Mouse (Mus musculus): ENCODE data around the gene Mrpl42. TPM values are rescaled to one million over a fixed set of nuclear protein-coding genes. Genes with fewer than 3 reads are reported as not detected.

Mrpl42 gene
- total RNA-seq, 1 experiment from 2014 or later = 178 TPM

GRCm38 (mm10) chr10:95515293-95515931 lies 13.7 kb upstream of the Mrpl42 start:
- peak; percentile 74 for DNase-seq

GRCm38 (mm10) chr10:95514656-95515292 lies 13.0 kb upstream of the Mrpl42 start, which contains the start of gene Ube2n:
Ube2n (plus strand) TSS chr10:95515145.
- DNase-seq = peak; percentile 99

- peak; percentile 13 for DNase-seq
These were observed 12.2 kb upstream of the Mrpl42 start for GRCm38 (mm10) chr10:95513768-95514556.

GRCm38 (mm10) chr10:95512635-95513034 lies 10.9 kb upstream of the Mrpl42 start:
- DNase-seq = no peak

GRCm38 (mm10) chr10:95509263-95509662 lies 7.5 kb upstream of the Mrpl42 start:
- DNase-seq = no peak

- no peak for DNase-seq
These were observed 7.1 kb upstream of the Mrpl42 start for GRCm38 (mm10) chr10:95508793-95509192.

- DNase-seq = no peak
These were observed 6.4 kb upstream of the Mrpl42 start for GRCm38 (mm10) chr10:95508126-95508525.

GRCm38 (mm10) chr10:95504341-95504740 lies 2.6 kb upstream of the Mrpl42 start:
- DNase-seq = no peak

GRCm38 (mm10) chr10:95503443-95504235 lies 1.9 kb upstream of the Mrpl42 start:
- DNase-seq = no peak

GRCm38 (mm10) chr10:95501033-95501432 lies 707 bp downstream of the Mrpl42 start:
- DNase-seq = no peak

GRCm38 (mm10) chr10:95494268-95494667 lies 7.5 kb downstream of the Mrpl42 start:
- no peak for DNase-seq

GRCm38 (mm10) chr10:95489653-95490052 lies 12.1 kb downstream of the Mrpl42 start:
- DNase-seq = peak; percentile 53

- no peak for DNase-seq
These were observed 24.2 kb downstream of the Mrpl42 start for GRCm38 (mm10) chr10:95477516-95477915.

- DNase-seq = peak; percentile 92
These were observed 25.8 kb downstream of the Mrpl42 start for GRCm38 (mm10) chr10:95475923-95476322.

GRCm38 (mm10) chr10:95471889-95472547 lies 29.7 kb downstream of the Mrpl42 start:
- no peak for DNase-seq

- DNase-seq = no peak
These were observed 30.6 kb downstream of the Mrpl42 start for GRCm38 (mm10) chr10:95471186-95471585.

- DNase-seq = no peak
These were observed 32.8 kb downstream of the Mrpl42 start for GRCm38 (mm10) chr10:95468894-95469293.

- peak; percentile 53 for DNase-seq
These were observed 36.2 kb downstream of the Mrpl42 start for GRCm38 (mm10) chr10:95465485-95465896.

GRCm38 (mm10) chr10:95464527-95464926 lies 37.2 kb downstream of the Mrpl42 start:
- no peak for DNase-seq

GRCm38 (mm10) chr10:95462231-95462630 lies 39.5 kb downstream of the Mrpl42 start:
- no peak for DNase-seq

GRCm38 (mm10) chr10:95461053-95461553 lies 40.6 kb downstream of the Mrpl42 start:
- DNase-seq = no peak
